8 mouse cellular contexts compared by ENCODE assay signal in the genomic region with DNA sequence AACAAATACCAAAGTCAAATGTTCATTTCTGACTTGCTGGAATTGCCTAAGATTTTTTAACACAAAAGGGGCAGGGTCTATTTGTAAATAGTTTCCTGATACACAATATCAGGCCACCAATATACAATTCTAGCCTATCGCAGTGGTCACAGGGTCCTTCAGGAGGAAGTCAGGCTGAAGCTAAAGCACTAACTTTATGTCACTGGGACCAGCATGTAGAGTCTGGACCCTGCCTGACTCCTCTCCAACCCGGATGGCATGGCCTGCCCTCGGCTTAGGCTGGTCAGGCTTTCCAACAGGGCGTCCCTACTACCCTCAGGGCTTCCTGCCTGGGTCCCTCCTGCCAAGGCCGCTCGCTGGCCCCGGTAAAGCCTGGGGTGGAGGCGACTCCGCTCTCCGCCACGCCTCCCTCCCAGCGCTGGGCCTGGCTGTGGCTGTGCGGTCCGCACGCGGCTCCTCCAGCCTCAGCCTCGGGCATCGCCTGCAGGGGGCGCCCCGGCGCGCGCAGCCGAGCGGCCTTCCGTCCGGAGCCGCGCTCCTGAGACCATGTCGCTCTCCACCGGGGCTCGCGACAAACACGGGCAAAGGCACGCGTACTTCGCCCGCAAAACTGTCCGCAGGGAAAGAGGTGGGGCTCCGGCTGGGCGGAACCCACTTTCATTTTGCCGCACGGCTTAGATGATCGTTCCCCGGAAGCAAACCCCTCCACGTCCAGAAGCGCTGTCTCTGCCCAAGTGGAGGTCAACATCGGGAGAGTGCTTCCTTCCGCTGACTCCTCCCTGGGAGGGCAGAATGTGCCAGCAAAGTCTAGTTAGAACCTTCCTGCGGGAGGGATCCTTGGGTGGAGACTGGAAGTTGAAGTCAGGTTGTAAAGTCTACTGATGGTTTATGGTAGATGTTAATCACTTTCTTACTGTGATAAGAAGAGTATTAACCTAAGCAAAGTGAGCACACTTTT. TPM values are rescaled to one million over a fixed set of nuclear protein-coding genes. Genes with fewer than 3 reads are reported as not detected.
DNase-seq lines count a peak whose midpoint lies in the region; ATAC-seq and TF ChIP-seq lines count a peak whose summit lies in the region.
"Not testable (repeated sequence)": the region's sequence is repeated elsewhere in the genome, so short reads cannot be mapped to it uniquely, and the experiment has no call there.

No protein-coding gene starts in this region.

- not testable (repeated sequence) for H3K4me1 ChIP-seq in ES-E14 (ENCODE audit: control insufficient read depth in 2 of 2, insufficient read depth in 2 of 2, low read length in 2 of 2, poor library complexity in 1 of 2); forebrain, embryonic 14.5 days (ENCODE audit: control insufficient read depth, insufficient read depth, low read length); neural tube, embryonic 13.5 days (replicated peaks); testis, adult 2 months (ENCODE audit: control insufficient read depth, insufficient read depth, low read length)
- H3K4me1 ChIP-seq in liver, postnatal 0 days (ENCODE audit: insufficient read depth): peaks cover 11% of the 10 kb centered on the region

- H3K9me3 ChIP-seq in ES-E14 (ENCODE audit: control insufficient read depth, insufficient read depth, low read depth, low read length); forebrain, embryonic 14.5 days (replicated peaks; ENCODE audit: control insufficient read depth, low read length); liver, postnatal 0 days (ENCODE audit: low read length); neural tube, embryonic 13.5 days: not testable (repeated sequence)

- TF ChIP-seq POLR2A in testis, adult 2 months (IDR thresholded peaks at IDR 0.05; ENCODE audit: control insufficient read depth, low read depth, low read length): peak; percentile 62; the same call in 1 of the 2 replicates

- peak; percentile 77 for TF ChIP-seq CTCF in liver, postnatal 0 days (IDR thresholded peaks at IDR 0.05; ENCODE audit: low read depth)
- peak; percentile 58 for TF ChIP-seq CTCF in testis, adult 2 months (IDR thresholded peaks at IDR 0.05; ENCODE audit: control insufficient read depth, insufficient read depth, insufficient replicate concordance, low read depth, low read length)

- peak overlapping the region; percentile 69 to 89 for H3K4me3 ChIP-seq in ES-E14 (ENCODE audit: insufficient read depth in 1 of 2, low read depth in 1 of 2, low read length in 2 of 2, poor library complexity in 1 of 2, severe bottlenecking in 1 of 2)
- peak overlapping the region; percentile 39 for H3K4me3 ChIP-seq in forebrain, embryonic 14.5 days (ENCODE audit: low read depth, low read length)
- H3K4me3 ChIP-seq in liver, postnatal 0 days (ENCODE audit: low read depth, low read length): peak overlapping the region; percentile 60
- H3K4me3 ChIP-seq in neural tube, embryonic 13.5 days: peak overlapping the region; percentile 47
- peak overlapping the region; percentile 78 for H3K4me3 ChIP-seq in testis, adult 2 months (ENCODE audit: control insufficient read depth, low read depth, low read length)

- in situ Hi-C loops in ES-E14 (cut with MboI; ENCODE audit: low sequenced_read_pairs in 2 of 2, unreplicated experiment in 2 of 2): not testable (repeated sequence)

- DNase-seq in ES-E14 (ENCODE audit: low read depth, low spot score): peak; percentile 41
- DNase-seq in cerebellum, adult 11 months: peak; percentile 80
- DNase-seq in forebrain, embryonic 14.5 days (ENCODE audit: low spot score): peak; percentile 71
- peak; percentile 87 for DNase-seq in heart, postnatal 14 days
- peak; percentile 72 for DNase-seq in layer of hippocampus, adult 11-12 months (ENCODE audit: low spot score)
- DNase-seq in liver, postnatal 0 days: peak; percentile 85

- H3K27ac ChIP-seq in ES-E14 (ENCODE audit: insufficient read depth, low read depth, low read length, poor library complexity, severe bottlenecking); forebrain, embryonic 14.5 days (ENCODE audit: low read depth, low read length): not testable (repeated sequence)
- peak overlapping the region; percentile 76 for H3K27ac ChIP-seq in liver, postnatal 0 days (ENCODE audit: low read depth)
- peak overlapping the region; percentile 64 for H3K27ac ChIP-seq in neural tube, embryonic 13.5 days (replicated peaks)
- peak overlapping the region; percentile 62 for H3K27ac ChIP-seq in testis, adult 2 months (ENCODE audit: control insufficient read depth, insufficient read depth, low read depth, low read length)

- peak overlapping the region; percentile 57 for H3K4me2 ChIP-seq in forebrain, embryonic 14.5 days (ENCODE audit: low read length)
- H3K4me2 ChIP-seq in liver, postnatal 0 days (ENCODE audit: low read depth, low read length): peak overlapping the region; percentile 70
- H3K4me2 ChIP-seq in neural tube, embryonic 13.5 days: peak overlapping the region; percentile 59

- ATAC-seq in forebrain, embryonic 14.5 days: peak; percentile 95
- peak; percentile 94 for ATAC-seq in liver, postnatal 0 days
- peak; percentile 95 for ATAC-seq in neural tube, embryonic 13.5 days (ENCODE audit: low read depth)

- 3% methylated on average over 44 of the region's 50 CpGs for WGBS in forebrain, embryonic 14.5 days
- WGBS in liver, postnatal 0 days (ENCODE audit: insufficient replicate concordance): 1% methylated on average over 30 of the region's 50 CpGs
- WGBS in neural tube, embryonic 13.5 days: 1% methylated on average over 50 of the region's 50 CpGs

- intact Hi-C loops in heart, postnatal 14 days (cut with DNase I): loop anchor here (2.0 to 10.0 kb wide), 2 partner anchors 24 to 482 kb away; partner anchors contain the start of genes Cct7, Dusp11 and Pradc1

- not testable (repeated sequence) for H3K36me3 ChIP-seq in ES-E14 (ENCODE audit: control insufficient read depth, insufficient read depth, low read length, poor library complexity, severe bottlenecking); forebrain, embryonic 14.5 days (ENCODE audit: control insufficient read depth, insufficient read depth, low read length); liver, postnatal 0 days (replicated peaks; ENCODE audit: insufficient read depth, low read length); testis, adult 2 months (ENCODE audit: control insufficient read depth, insufficient read depth, low read length)
- H3K36me3 ChIP-seq in neural tube, embryonic 13.5 days: peaks cover 21% of the 10 kb centered on the region

- H3K27me3 ChIP-seq in forebrain, embryonic 14.5 days (replicated peaks; ENCODE audit: control insufficient read depth, insufficient read depth, low read length); liver, postnatal 0 days (ENCODE audit: insufficient read depth, low read length); neural tube, embryonic 13.5 days; testis, adult 2 months (ENCODE audit: control insufficient read depth, insufficient read depth, low read length): not testable (repeated sequence)

- H3K9ac ChIP-seq in ES-E14 (ENCODE audit: insufficient read depth, low read depth, low read length, poor library complexity, severe bottlenecking): peak overlapping the region; percentile 77
- peak overlapping the region; percentile 58 for H3K9ac ChIP-seq in forebrain, embryonic 14.5 days (ENCODE audit: low read length)
- peak overlapping the region; percentile 64 for H3K9ac ChIP-seq in liver, postnatal 0 days (replicated peaks)
- H3K9ac ChIP-seq in neural tube, embryonic 13.5 days: peak overlapping the region; percentile 71

- not testable (repeated sequence) for TF ChIP-seq EP300 in liver, postnatal 0 days (IDR thresholded peaks at IDR 0.05; ENCODE audit: low read depth)

TF ChIP-seq in ES-E14, 5 proteins besides CTCF, POLR2A, EP300 and RAD21:
- TF ChIP-seq HCFC1 (IDR thresholded peaks at IDR 0.05; ENCODE audit: borderline replicate concordance, insufficient read depth, low read length): 0 out of 2 replicates have a peak, but pooled peaks have one; percentile 19

RNA-seq across cellular contexts. Expression of gene Nat8f1, which starts 21.3 kb away (rescaled TPM):
- 1.1 and 2.7 TPM in 2 replicates for total RNA-seq in ES-E14 (2012; rRNA removed)
- polyA plus RNA-seq in forebrain, embryonic 14.5 days (2014; fragmentation: Nextera tagmentation; extraction: Ambion mirVana): 13.0 and 13.3 TPM in 2 replicates
- 1 to 10 TPM; 1.9 to 2.5 TPM for total RNA-seq in heart, postnatal 14 days (2021)
- 37.4 and 38.1 TPM in 2 replicates for polyA plus RNA-seq in liver, postnatal 0 days (2015; fragmentation: Nextera tagmentation; extraction: Ambion mirVana)
- polyA plus RNA-seq in neural tube, embryonic 13.5 days (2015; fragmentation: Nextera tagmentation; extraction: Ambion mirVana): 13.6 and 16.9 TPM in 2 replicates
- 6.1 and 7.6 TPM in 2 replicates for polyA plus RNA-seq in testis, adult 2 months (2012; rRNA removed)

RNA-seq across cellular contexts. Expression of gene Dusp11, which starts 24.7 kb away (rescaled TPM):
- 28.8 and 29.4 TPM in 2 replicates for total RNA-seq in ES-E14 (2012; rRNA removed)
- 35.2 and 44.3 TPM in 2 replicates for polyA plus RNA-seq in forebrain, embryonic 14.5 days (2014; fragmentation: Nextera tagmentation; extraction: Ambion mirVana)
- 10 to 100 TPM; 63.3 to 64.3 TPM for total RNA-seq in heart, postnatal 14 days (2021)
- polyA plus RNA-seq in liver, postnatal 0 days (2015; fragmentation: Nextera tagmentation; extraction: Ambion mirVana): 20.8 and 23.9 TPM in 2 replicates
- 53.0 and 57.4 TPM in 2 replicates for polyA plus RNA-seq in neural tube, embryonic 13.5 days (2015; fragmentation: Nextera tagmentation; extraction: Ambion mirVana)
- 12.2 and 15.7 TPM in 2 replicates for polyA plus RNA-seq in testis, adult 2 months (2012; rRNA removed)

RNA-seq across cellular contexts. Expression of gene Tprkb, which starts 25.1 kb away (rescaled TPM):
- total RNA-seq in ES-E14 (2012; rRNA removed): 17.2 and 25.3 TPM in 2 replicates
- polyA plus RNA-seq in forebrain, embryonic 14.5 days (2014; fragmentation: Nextera tagmentation; extraction: Ambion mirVana): 33.5 and 34.6 TPM in 2 replicates
- total RNA-seq in heart, postnatal 14 days (2021): 10 to 100 TPM; 10.2 TPM
- polyA plus RNA-seq in liver, postnatal 0 days (2015; fragmentation: Nextera tagmentation; extraction: Ambion mirVana): 25.0 and 26.7 TPM in 2 replicates
- 49.2 and 58.6 TPM in 2 replicates for polyA plus RNA-seq in neural tube, embryonic 13.5 days (2015; fragmentation: Nextera tagmentation; extraction: Ambion mirVana)
- polyA plus RNA-seq in testis, adult 2 months (2012; rRNA removed): 10.8 and 11.1 TPM in 2 replicates

RNA-seq across cellular contexts. Expression of gene Nat8f4, which starts 32.1 kb away (rescaled TPM):
- 6.0 and 6.8 TPM in 2 replicates for total RNA-seq in ES-E14 (2012; rRNA removed)
- 6.9 and 8.0 TPM in 2 replicates for polyA plus RNA-seq in forebrain, embryonic 14.5 days (2014; fragmentation: Nextera tagmentation; extraction: Ambion mirVana)
- under 1 TPM; 0.76 to 0.79 TPM for total RNA-seq in heart, postnatal 14 days (2021)
- polyA plus RNA-seq in liver, postnatal 0 days (2015; fragmentation: Nextera tagmentation; extraction: Ambion mirVana): 2.0 and 2.5 TPM in 2 replicates
- polyA plus RNA-seq in neural tube, embryonic 13.5 days (2015; fragmentation: Nextera tagmentation; extraction: Ambion mirVana): 4.6 and 5.2 TPM in 2 replicates
- polyA plus RNA-seq in testis, adult 2 months (2012; rRNA removed): 27.6 and 45.1 TPM in 2 replicates
